Mouse (Mus musculus) heart, adult 18-20 months (tissue): ENCODE measurements at regions not wholly inside any gene's neighbourhood (a gene's known extent, or its start where the extent isn't known, plus 50 kb on each side); places are given as distances from the start of the nearest gene placed in this dataset.

Source experiments
- DNase-seq, 2 experiments: peaks; one replicate each; pipeline ENCODE4 v3.0.0; 2021 to 2022; ENCODE audit warnings: mixed read lengths in 1 of 2

DNA sequence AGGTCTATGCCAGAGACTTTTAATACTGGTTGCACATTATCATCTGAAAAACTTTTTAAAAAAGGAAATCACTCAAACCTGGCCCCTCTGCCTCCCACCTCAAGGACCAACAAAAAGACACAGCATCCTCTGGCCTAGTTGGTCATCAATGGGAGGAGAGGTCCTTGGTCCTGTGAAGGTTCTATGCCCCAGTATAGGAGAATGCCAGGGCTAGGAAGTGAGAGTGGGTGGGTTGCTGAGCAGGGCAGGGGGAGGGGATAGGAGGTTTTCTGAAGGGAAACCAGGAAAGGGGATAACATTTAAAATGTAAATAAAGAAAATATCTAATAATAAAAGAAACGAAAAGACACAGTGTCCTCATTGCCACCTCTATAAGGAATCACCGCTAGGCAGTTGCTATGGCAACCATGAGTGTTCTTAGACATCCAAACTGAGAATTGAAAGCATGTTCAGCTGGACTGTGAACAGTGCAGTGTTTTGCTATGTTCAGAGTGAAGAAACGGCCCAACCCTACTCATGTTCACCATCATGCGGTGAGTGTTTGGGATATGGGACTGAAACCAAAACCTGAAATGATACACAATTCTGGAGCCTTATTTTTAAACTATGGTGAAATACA, 82.5 kb upstream of the 4933402D24Rik start:
- DNase-seq = no peak

- no peak for DNase-seq
Measured at GRCm38 (mm10) chr1:63850262-63850661, 81.2 kb upstream of the 4933402D24Rik start.

DNA sequence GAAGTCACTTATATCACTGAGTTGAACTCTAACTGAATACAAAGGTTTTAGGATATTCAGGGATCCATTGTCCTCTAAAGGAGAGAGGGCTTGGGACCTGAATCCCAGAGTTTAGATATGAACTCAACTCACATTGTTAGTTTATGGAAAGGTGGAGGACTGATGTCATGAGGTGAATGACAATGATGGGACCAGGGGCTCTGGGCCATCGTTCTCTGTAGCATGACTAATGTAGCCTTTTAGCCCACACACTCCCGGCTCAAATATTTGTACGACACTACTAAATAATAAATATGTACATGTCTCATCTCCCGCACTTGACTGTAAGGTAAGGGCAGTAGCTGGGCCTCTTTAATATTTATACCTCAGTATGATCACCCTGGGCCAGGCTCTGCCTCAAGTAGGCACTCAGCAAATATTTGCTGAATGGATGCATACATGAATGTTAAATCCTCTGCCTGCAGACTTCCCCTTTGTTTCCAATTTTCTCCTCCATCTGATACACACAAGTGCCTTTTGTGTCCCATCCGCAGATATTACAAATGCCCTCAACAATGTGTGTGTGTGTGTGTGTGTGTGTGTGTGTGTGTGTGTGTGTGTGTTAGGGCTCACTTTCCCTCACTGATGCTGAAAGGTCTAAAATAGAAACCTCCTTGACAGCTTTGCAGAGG, 59.2 kb upstream of the 4933402D24Rik start:
- no peak for DNase-seq

DNA sequence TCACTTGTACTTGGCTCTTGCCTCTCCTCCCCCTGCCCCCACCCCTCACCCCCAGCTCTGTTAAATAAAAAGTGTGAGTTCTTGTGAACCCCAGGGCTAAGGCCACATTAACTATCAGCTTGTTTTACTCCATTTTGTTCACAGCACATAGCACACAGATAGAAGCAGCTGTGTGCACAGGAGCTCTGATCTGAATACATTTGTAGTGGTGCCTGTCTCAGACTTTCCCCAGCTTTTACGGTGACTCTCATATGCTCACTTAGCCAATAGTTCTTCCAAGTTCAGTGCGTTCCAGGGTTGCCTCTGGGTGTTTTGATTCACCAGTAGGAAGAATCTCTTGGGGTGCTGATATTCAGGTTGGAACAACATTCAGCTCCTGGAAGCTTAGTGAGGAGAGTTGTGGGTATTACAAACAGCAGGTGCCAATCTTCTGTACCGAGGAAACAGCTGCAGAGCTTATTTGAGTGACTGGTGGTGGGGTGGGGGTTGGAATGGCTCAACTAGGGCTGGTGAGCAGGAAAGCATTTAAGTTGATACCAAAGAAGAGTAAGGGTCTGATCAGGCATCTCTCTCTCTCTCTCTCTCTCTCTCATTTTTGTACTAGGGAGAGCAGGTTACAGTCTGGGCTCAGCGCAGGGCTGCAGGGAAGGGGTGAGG, 51.7 kb upstream of the 4933402D24Rik start:
- no peak for DNase-seq

DNA sequence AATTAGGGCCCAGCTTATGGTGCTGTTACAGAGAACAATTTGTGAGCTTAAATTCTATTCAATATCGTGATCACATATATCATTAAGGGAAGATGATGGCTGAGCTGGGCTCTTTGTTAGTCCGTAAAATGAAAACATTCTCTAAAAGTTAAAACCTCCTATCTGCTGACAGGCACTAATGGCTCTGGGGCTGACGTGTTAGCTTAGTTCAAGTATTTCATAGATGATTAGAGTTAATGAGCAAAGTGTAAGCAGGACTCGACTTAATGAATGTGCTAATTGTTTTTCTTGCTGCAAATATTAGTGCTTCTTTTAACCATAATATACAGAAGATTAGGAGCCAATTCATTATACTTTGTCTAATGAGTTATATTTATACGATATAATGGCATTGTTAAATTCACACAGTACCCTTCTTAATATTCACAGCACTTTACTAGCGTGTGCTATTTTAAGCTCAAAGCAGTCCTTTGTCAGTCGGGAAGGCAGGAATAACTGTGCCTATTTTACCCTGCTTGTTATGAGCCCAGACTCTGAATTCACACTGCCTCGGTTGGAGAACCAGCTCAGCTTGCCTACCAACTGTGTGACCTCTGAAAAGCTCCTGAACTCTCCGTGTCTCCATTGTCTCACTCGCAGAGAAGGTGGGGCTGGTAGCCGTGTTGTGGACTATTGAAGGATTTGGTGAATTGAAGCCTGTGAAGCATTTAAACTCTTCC, 50.6 kb upstream of the 4933402D24Rik start:
- DNase-seq = peak in 1 of 2 experiments; percentile 5
